Mouse (Mus musculus): ENCODE data around the gene Nfia.
A peak's percentile ranks its signal among the peaks of the same experiment; 100 is the strongest.

The Nfia gene

GRCm38 (mm10) chr4:98057721-98058120 is 285.2 kb downstream of the Nfia start:
- no peak for DNase-seq (ENCODE audit: low spot score in 2 of 2)

- DNase-seq (ENCODE audit: low spot score in 2 of 2) = no peak
Measured at GRCm38 (mm10) chr4:98058182-98058581, 285.6 kb downstream of the Nfia start.

- DNase-seq (ENCODE audit: low spot score in 2 of 2) = no peak
Measured at GRCm38 (mm10) chr4:98060601-98061000, 288.1 kb downstream of the Nfia start.

- no peak for DNase-seq (ENCODE audit: low spot score in 2 of 2)
Measured at GRCm38 (mm10) chr4:98061086-98061485, 288.6 kb downstream of the Nfia start.

- no peak for DNase-seq (ENCODE audit: low spot score in 2 of 2)
Measured at GRCm38 (mm10) chr4:98063280-98063679, 290.7 kb downstream of the Nfia start.

GRCm38 (mm10) chr4:98076106-98076505 is 303.6 kb downstream of the Nfia start:
- no peak for DNase-seq (ENCODE audit: low spot score in 2 of 2)

GRCm38 (mm10) chr4:98076624-98077023 is 304.1 kb downstream of the Nfia start:
- no peak for DNase-seq (ENCODE audit: low spot score in 2 of 2)

GRCm38 (mm10) chr4:98080586-98080985 is 308.1 kb downstream of the Nfia start:
- DNase-seq (ENCODE audit: low spot score in 2 of 2) = no peak

GRCm38 (mm10) chr4:98081962-98082361 is 309.4 kb downstream of the Nfia start:
- DNase-seq (ENCODE audit: low spot score in 2 of 2) = no peak

GRCm38 (mm10) chr4:98082512-98082911 is 310.0 kb downstream of the Nfia start:
- DNase-seq (ENCODE audit: low spot score in 2 of 2) = no peak

GRCm38 (mm10) chr4:98085060-98085459 is 312.5 kb downstream of the Nfia start:
- DNase-seq (ENCODE audit: low spot score in 2 of 2) = no peak

GRCm38 (mm10) chr4:98086976-98087375 is 314.4 kb downstream of the Nfia start:
- no peak for DNase-seq (ENCODE audit: low spot score in 2 of 2)

GRCm38 (mm10) chr4:98089985-98090384 is 317.5 kb downstream of the Nfia start:
- no peak for DNase-seq (ENCODE audit: low spot score in 2 of 2)

- DNase-seq (ENCODE audit: low spot score in 2 of 2) = no peak
Measured at GRCm38 (mm10) chr4:98090586-98090985, 318.1 kb downstream of the Nfia start.

- DNase-seq (ENCODE audit: low spot score in 2 of 2) = peak in 1 of 2 experiments; percentile 29
Measured at GRCm38 (mm10) chr4:98091368-98091827, 318.9 kb downstream of the Nfia start.

GRCm38 (mm10) chr4:98091901-98092472 is 319.5 kb downstream of the Nfia start:
- no peak for DNase-seq (ENCODE audit: low spot score in 2 of 2)

- DNase-seq (ENCODE audit: low spot score in 2 of 2) = no peak
Measured at GRCm38 (mm10) chr4:98094112-98094805, 321.7 kb downstream of the Nfia start.

GRCm38 (mm10) chr4:98095060-98095459 is 322.5 kb downstream of the Nfia start:
- no peak for DNase-seq (ENCODE audit: low spot score in 2 of 2)

- DNase-seq (ENCODE audit: low spot score in 2 of 2) = no peak
Measured at GRCm38 (mm10) chr4:98097013-98097566, 324.6 kb downstream of the Nfia start.

- no peak for DNase-seq (ENCODE audit: low spot score in 2 of 2)
Measured at GRCm38 (mm10) chr4:98098663-98099062, 326.1 kb downstream of the Nfia start.

GRCm38 (mm10) chr4:98099433-98099832 is 326.9 kb downstream of the Nfia start:
- no peak for DNase-seq (ENCODE audit: low spot score in 2 of 2)

- no peak for DNase-seq (ENCODE audit: low spot score in 2 of 2)
Measured at GRCm38 (mm10) chr4:98101153-98102096, 328.9 kb downstream of the Nfia start.

Measured in spleen, postnatal 4 days (tissue).